Mouse (Mus musculus): ENCODE measurements around the gene Ccdc50.

Gene Ccdc50

GRCm38 (mm10) chr16:27395251-27396037, 6.8 kb downstream of the Ccdc50 start:
- no peak for DNase-seq (ENCODE audit: low read depth, low spot score)

- DNase-seq (ENCODE audit: low read depth, low spot score): no peak
These were observed 8.3 kb downstream of the Ccdc50 start for GRCm38 (mm10) chr16:27396951-27397350.

GRCm38 (mm10) chr16:27399026-27399718, 10.5 kb downstream of the Ccdc50 start:
- DNase-seq (ENCODE audit: low read depth, low spot score): no peak

- DNase-seq (ENCODE audit: low read depth, low spot score): no peak
These were observed 11.1 kb downstream of the Ccdc50 start for GRCm38 (mm10) chr16:27399719-27400253.

DNA sequence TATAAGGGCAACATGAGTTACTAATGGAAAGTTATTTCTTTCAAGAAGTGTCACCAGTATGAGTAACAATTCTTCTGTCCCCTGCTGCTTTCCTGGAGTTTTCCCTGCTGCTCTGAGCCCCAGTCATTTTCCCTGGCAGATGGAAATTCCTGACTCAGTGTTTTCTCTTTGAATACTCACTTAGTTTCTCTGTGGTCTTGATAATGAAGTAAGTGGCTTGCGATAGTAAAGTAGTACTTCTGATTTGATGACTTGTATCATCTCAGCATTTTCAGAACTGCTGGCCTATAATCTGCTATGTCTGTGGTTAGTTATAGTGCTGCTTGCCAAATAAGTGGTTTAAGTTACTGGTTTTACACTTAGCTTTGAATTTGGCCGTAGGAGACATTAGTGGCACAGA, 12.9 kb downstream of the Ccdc50 start:
- no peak for DNase-seq (ENCODE audit: low read depth, low spot score)

DNA sequence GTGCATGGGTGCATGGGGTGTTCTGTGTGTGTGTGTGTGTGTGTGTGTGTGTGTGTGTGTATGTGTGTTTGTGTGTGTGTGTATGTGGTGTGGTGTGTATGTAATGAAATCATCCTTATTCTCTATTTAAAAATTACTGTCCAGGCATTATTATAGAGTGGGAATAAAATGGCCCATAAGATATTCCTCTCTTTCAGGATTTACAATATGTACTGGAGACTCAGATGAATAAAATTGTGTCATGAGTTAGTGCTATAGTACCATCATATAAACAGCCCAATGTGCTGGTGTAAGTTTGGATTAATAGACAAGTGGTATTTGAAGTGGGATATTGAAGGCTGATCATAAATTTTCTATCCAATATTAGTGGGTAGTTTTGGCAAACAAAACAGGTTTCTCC, 15.4 kb downstream of the Ccdc50 start:
- DNase-seq (ENCODE audit: low read depth, low spot score): no peak

DNA sequence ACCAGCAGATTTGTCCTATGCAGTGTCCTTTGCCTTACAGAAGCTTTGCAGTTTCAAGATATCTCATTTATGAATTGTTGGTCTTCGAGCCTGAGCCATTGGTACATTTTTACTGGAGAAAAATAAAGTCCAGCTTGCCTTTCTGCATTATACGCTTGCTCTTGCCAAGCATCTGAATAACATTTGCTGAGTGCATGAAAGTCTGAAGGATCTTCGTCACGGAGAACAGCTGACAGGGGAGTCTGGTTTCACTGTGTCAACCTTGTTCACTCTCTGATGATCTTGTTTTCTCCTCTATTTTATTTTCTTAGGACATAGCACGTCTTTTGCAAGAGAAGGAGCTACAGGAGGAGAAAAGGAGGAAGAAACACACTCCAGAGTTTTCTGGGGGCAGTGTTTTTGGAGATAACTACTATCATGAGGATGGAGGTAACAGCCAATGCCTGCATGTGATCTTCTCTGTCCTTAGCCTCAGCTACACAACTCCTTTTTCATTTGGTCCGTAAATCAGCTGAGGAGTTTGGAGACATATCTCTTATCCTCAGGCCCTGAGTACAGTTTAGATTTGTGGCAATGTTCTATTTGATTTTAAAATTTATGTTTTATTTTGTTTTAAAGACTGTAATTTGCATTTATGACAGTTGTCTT, 28.4 kb downstream of the Ccdc50 start:
- no peak for DNase-seq (ENCODE audit: low read depth, low spot score)

DNA sequence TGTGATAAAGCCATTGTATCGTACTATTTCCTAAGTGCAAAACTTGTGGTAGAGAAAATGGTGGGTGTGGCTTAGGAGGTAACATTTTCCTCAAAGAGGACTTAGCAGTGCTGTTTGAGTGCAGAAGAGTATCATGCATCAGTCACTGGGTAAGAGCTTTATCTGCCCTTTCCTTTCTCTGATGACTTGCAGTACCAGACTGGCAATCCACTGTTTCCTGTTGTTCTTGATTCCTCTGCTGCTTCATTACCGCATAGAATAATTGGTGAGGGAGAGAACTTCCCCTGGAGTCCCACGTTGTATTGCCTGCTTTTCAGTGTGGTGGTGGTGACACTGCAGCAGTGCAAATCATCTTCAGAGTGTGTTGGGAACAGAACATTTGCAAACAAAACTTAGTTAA, 29.0 kb downstream of the Ccdc50 start:
- DNase-seq (ENCODE audit: low read depth, low spot score): no peak

DNA sequence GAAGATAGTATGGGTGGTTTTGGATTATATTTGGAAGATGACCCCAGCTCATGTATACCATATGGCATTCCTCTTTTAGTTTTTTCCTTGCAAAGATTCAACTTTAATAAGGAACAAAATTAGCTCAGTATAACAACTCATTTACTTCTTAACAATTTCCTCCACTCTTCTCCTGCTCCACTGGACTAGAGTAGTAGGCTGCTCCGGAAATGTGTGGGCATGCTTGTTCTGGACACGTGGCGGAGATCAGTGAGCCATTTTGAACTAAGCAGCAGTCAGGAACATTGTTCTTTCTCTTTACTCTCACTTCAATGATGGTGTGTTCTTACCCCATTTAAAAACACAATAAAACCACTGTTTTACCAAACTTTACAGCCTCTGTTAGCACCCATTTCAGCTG, 32.3 kb downstream of the Ccdc50 start:
- DNase-seq (ENCODE audit: low read depth, low spot score): no peak

- no peak for DNase-seq (ENCODE audit: low read depth, low spot score)
These were observed 46.4 kb downstream of the Ccdc50 start for GRCm38 (mm10) chr16:27435034-27435433.

GRCm38 (mm10) chr16:27443941-27444340, 55.3 kb downstream of the Ccdc50 start:
- DNase-seq (ENCODE audit: low read depth, low spot score): no peak

- DNase-seq (ENCODE audit: low read depth, low spot score): no peak
These were observed 60.7 kb downstream of the Ccdc50 start for GRCm38 (mm10) chr16:27449360-27449759.

DNA sequence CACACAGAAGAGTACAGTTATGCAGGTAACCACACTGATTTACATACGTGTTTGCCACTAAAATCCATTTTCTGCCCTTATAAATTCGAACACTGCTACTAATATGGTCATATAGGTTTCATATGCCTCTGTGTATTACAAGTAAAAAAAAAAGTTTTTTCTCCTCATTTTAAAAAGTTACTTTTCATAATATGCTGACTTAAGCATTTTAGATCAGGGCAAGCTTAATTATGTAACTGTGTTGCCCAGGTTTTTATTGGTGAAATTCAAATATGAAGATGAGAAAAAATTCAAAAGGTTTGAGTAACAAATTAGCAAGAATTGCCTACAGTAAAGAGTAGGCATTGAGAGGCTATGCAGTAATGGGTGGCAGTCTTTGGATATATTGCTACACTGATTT, 62.0 kb downstream of the Ccdc50 start:
- DNase-seq (ENCODE audit: low read depth, low spot score): no peak

DNA sequence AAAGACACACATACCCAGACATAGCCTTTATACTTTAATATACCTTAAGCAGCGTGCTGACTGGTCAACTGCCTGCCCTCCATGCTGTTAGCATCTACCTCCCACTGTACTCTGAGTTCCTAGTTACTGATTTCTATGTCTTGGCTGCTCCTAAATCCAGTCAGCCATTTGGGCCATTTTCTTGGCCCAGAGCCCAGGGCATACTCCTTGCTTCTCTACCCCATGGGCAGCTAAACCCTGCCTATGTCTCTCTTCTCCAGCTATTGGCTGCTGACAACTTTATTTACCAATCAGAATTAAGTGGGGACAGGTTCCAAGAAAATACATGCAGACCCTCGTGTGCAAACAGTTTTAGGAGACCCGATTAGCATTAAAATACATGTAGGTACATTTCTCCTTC, 64.7 kb downstream of the Ccdc50 start:
- DNase-seq (ENCODE audit: low read depth, low spot score): no peak

DNA sequence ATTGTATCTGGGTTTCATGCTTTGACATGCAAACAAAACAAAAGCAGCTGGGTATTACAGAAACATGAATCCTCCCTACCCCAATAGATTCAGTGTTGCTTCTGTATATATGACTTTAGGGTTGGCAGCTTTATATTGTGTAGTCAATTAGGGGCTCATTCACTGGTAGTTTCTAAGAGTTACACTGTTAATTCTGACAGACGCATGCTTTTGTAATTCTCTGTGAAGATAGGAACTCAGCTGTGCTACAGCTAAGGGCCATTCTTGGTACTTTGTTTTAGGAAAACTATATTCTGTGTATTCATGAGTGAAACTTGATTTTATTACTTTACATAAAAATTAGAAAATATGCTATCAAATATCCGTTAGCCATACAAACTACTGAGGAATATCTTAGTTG, 65.2 kb downstream of the Ccdc50 start:
- DNase-seq (ENCODE audit: low read depth, low spot score): no peak

DNA sequence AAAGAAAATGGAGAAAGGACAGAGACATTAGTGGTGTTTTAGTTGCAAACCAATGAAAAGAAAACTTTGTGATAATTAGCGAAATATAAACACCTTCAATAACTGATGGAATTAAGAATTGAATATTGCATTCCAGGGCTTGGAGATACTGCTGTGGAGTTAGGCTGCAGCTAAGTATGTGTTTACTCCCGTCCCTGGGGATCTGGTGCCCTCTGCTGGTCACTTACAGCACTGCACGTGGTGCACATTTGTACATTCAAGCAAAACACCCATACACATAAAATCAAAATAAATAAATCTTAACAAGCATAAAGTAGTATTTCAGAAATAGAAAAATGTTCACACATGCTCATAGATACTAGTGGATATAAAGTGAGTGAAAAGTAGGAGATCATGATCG, 68.6 kb downstream of the Ccdc50 start:
- DNase-seq (ENCODE audit: low read depth, low spot score): peak; percentile 73

DNA sequence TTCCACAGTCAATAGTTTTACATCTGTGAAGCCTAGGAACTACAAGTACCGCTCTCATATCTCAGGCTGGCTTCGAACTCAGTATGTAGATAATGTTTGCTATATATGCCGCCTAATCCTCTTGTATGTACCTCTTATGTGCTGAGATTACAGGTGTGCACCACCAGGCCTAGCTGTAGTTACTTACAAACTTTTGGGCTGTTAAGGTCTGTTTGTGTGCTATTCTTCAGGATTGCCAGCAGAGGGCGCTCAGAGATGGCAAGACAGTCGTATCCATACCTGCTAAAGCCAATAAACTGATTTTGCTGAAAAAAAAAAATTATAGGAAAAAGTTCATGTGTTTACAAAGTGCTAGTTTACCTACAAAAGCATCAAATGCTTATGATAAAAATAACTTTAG, 80.1 kb downstream of the Ccdc50 start:
- DNase-seq (ENCODE audit: low read depth, low spot score): peak; percentile 46

- no peak for DNase-seq (ENCODE audit: low read depth, low spot score)
These were observed 82.7 kb downstream of the Ccdc50 start for GRCm38 (mm10) chr16:27471389-27471788.

DNA sequence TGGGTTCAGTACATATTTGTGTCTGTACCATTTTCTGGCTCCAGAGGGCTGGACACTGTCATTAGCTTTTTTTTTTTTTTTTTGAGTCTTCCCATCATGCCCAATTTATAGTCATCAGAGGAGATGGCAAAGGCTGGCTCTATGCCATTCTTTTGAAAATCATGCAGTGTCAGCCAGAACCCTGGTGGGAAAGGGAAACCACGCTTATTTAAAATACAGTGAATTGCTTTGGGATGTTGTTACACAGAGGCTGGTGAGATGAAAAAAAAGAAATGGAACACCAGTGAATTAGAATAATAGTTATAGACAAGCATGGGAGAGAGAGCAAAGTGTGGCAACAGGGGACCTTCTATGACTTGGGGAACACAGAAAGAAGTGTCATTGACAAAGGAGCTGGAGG, 95.2 kb downstream of the Ccdc50 start:
- no peak for DNase-seq (ENCODE audit: low read depth, low spot score)
